Mouse (Mus musculus): ENCODE data around the gene Zfp933.
"Not testable (repeated sequence)": the region's sequence is repeated elsewhere in the genome, so short reads cannot be mapped to it uniquely, and the experiment has no call there.

Gene Zfp933

DNA sequence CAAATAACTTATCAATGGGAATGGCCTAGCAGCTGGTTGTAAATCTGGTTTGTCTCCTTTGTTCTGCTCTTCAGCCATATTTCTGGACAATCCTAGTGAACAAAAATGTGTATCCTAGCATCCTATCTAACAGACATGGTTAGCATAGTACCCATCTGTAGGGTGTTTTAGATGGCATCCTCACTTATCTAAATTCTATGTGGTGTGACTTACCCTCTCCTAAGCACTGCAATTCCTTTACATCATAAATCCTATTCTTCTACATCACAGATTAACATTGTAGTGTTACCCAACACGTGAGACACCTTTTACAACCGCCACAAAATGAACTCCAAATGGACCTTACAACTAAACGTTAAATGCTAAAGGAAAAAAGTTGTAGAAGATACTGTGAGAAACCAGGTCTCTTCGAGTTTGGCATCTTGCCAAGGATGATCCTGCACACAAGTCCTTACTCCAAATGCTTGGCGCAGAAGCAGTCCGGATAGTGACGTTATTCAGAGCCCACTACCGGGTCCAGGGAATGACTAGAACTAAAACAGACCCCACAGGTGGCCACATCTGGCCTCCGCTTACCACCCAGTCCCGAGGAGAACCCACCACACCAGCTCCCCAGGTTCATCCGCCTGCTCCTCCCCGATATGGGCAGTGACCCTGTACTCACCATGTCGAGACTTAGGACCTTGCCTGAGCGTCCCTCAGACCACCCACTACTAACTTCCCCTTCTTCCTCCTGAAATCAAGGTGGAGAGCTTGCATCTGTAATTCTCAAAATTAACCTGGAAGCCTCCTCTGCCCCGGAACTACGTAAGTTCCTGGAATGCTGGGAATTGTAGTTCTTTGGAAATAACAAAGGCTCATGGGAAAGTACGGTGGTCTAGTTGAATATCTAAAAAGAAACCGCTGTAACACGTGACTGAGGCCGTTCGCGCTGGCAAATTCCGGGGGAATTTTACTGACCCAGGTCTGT is at the start of gene Zfp933:
Gene Zfp933, minus strand, starts transcription at position 753 of the 970 bp plus-strand sequence.
- peak; percentile 98 for DNase-seq

DNA sequence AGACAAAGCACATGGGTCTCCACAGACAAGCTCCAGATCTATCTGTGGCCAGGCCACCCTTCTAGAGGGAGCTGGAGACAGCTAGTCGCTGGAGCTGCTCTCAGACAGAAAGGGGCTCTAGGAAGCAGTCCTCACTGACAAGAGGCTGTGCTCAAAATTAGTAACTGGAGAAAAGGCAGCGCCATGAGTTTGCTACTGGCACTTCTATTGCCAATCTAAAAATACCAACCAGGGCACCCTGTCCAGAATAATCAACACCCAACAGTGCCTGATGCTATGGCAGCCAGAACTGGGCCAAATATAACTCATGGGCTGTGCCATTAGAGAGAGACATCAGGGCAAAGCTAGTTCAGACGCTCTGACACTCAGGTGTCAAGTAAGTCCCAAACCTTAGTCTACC is 49.2 kb upstream of the Zfp933 start:
- DNase-seq, result peak; percentile 97

- peak; percentile 95 for DNase-seq
Measured at GRCm38 (mm10) chr4:147896411-147896810, 48.2 kb upstream of the Zfp933 start.

DNA sequence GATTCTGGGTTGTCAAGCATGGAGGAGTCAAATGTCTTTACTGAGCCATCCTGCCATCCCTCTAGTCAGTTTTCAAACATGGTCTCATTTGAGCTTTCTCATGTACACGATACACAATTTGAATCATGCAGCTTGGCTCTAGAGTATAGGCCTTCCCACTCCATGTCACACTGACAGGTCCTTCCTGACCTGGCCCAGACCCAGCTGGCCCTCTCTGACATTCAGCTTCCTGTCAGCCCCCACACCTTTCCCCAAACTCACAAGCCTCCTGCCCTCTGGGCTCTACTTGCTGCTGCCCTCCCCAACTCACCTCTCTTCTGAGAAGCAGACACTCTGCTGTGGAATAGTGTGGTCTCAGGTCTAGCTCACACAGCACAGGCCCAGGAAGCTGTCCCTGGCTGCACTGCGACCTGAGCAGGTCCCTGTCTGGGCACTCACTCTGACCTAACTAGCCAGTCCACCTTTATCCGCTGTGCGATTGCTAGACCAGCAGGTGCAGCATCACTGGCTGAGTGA is 47.7 kb upstream of the Zfp933 start:
- DNase-seq, result peak; percentile 91

DNA sequence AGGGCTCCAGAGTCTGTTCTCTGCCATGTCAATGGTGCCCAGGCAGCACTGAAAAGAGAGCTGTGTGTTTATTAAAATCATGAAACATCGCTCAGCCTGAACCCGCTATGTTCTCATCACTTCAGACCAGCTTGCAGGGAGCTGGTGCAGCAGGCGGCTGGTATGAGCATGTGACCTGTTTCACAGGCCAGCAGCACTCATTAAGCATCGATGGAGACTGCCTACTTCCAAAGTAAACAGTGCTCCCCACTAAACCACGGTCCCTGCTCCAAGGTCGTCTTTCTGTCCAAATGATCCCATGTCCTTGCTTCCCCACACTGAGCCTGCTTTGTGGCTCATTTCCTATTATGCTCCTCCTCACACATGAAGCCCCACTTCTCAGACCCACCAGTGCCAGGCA is 42.2 kb upstream of the Zfp933 start:
- DNase-seq, result peak; percentile 96

DNA sequence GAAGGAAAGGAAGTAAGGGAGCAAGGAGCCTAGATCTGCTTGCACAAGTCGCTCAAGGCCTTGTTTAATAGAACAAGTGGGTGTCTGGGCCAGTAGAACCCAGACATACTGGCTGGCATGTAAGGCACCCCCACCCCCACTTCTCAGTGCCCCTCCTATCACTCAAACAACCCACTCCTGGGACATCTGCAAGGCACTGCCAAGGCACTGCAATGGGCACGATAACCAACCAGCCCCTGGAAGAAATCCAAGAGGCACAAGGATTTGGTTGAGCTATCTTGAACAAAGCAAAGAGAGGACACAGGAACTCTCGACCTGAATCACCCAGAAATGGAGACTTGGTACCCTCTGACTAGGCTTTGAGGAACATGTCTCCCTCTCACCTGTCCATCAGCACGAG is 40.1 kb upstream of the Zfp933 start:
- DNase-seq, result peak; percentile 92

DNA sequence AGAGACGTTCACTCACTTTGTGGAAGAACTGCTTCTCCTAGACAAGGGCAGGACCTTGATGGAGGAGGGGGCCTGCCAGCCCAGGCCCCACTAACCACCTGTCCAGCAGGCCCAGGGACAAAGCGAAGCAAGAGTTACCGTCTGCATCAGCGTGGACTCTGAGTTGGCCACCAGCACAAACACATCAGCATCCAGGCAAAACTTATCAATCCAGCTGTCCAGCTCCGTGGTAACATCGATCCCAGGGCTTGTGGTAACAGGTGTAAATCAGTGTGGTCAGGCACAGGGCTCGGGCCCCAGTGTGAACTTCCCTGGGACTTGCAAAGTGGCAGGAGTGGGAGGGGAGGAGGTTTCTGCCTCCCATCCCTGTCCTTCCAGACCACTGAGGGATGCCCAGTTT is 39.1 kb upstream of the Zfp933 start:
- DNase-seq, result peak; percentile 89

- DNase-seq, result peak; percentile 85
Measured at GRCm38 (mm10) chr4:147886158-147886557, 38.0 kb upstream of the Zfp933 start.

GRCm38 (mm10) chr4:147884138-147884537 is 36.0 kb upstream of the Zfp933 start:
- DNase-seq, result peak; percentile 91

DNA sequence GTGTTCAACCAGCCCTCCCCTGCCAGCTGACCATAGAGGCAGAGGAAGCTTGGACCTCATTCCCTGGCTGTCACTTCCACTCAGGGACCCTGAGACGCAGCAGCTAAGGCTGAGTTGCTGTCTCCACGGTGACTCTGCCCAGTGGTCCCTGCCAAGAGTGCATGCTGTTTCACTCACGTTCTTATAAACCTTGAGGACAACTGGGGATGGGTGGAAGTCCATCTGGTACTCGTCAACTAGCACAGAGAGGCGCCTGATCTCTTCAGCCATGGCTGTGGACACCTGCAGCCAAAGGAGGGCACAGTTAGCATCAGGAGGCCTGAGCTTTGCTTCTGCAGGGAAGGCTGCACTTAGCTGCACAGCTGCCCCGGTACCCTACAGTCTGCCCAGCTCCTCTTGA is 34.9 kb upstream of the Zfp933 start:
- peak; percentile 94 for DNase-seq

- DNase-seq, result peak; percentile 86
Measured at GRCm38 (mm10) chr4:147881792-147882191, 33.6 kb upstream of the Zfp933 start.

DNA sequence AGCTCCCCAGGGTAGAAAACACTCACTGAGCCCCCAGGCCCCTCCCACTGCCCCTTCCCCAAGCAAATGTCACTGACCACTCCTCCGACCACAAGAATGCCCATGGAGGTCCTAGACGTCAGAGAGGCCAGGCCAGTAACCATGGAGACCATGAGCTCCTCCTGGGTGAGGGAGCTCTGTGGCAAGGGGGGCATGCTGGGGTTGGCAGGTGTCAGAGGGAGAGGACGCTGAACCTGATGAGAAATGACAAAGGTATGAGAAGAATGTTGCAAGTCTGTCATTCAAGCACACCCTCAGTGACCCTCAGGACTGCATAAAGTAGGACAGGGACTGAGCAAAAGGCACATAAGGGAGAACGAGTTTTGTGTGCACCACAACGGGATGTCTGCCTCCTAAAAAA is 31.7 kb upstream of the Zfp933 start:
- peak; percentile 90 for DNase-seq

GRCm38 (mm10) chr4:147879456-147879855 is 31.3 kb upstream of the Zfp933 start:
- peak; percentile 86 for DNase-seq

DNA sequence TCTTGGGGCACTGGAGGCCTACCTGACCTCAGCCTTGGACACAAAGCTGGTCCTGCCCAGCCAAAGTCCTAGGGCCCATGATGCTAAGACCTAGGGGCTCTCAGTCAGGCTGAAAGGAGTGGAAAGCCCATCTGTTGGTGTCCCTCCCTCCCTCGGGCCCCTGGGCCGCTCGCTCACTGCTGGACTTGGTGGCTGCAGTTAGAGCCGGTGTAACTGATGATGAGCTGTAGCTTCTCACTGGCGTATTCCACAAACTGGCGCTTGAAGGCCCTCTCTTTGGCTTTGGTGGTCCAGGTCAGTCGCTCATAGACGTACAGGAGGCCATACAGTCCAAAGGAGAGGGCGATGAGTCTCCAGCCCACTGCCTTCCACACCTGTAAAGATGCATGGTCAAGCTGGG is 30.4 kb upstream of the Zfp933 start:
- DNase-seq, result peak; percentile 88

DNA sequence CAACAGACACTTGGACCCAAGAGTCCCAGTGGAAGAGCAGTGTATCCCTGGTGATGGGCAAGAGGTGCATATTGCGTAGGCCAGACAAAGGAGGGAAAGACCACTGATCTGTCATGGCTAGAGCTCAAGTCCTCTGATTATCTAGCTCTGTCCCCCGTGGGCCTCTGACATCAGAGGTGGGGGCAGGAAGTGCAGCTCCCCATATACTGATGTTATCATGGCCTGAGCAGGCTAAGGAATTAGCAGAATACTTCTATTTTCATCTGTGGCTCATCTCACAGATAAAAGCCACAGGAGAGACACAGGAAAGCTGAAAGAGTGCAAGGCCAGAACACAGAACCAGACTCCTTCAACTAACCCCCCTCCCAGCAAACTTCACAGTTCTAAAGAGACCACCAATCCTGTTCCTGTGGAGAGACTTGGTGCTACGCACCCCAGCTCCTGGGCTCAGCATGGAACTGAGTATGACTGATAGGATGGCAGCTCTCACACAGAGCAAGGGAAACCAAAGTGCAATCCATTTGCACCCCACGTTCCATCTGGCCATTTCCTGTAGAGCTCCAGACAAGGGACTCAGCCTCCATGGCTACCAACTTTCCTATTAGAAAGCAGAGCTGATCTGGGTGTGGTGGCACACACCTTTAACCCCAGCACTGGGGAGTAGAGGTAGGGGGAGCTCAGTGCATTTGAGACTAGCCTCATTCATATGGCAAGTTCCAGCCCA is 27.8 kb upstream of the Zfp933 start:
- DNase-seq, result peak; percentile 88

DNA sequence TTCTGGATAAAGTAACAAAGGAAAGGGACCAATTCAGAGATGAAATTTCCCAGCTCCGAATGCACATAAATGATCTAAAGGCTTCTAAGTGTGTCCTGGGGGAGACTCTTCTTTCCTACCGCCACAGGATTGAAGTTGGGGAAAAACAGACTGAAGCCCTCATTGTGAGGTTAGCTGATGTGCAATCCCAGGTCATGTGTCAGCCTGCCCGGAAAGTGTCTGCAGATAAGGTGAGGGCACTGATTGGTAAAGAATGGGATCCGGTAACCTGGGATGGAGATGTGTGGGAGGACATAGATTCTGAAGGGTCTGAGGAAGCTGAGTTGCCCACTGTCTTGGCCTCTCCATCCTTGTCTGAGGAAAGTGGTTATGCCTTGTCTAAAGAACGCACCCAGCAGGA is 21.1 kb upstream of the Zfp933 start:
- peak; percentile 90 for DNase-seq

GRCm38 (mm10) chr4:147868450-147869031 is 20.4 kb upstream of the Zfp933 start, which contains the start of the genes Miip and Fv1:
Gene Miip, minus strand, starts transcription at chr4:147868816.
Gene Fv1, plus strand, starts transcription at chr4:147868979.
- DNase-seq, result peak; percentile 100

DNA sequence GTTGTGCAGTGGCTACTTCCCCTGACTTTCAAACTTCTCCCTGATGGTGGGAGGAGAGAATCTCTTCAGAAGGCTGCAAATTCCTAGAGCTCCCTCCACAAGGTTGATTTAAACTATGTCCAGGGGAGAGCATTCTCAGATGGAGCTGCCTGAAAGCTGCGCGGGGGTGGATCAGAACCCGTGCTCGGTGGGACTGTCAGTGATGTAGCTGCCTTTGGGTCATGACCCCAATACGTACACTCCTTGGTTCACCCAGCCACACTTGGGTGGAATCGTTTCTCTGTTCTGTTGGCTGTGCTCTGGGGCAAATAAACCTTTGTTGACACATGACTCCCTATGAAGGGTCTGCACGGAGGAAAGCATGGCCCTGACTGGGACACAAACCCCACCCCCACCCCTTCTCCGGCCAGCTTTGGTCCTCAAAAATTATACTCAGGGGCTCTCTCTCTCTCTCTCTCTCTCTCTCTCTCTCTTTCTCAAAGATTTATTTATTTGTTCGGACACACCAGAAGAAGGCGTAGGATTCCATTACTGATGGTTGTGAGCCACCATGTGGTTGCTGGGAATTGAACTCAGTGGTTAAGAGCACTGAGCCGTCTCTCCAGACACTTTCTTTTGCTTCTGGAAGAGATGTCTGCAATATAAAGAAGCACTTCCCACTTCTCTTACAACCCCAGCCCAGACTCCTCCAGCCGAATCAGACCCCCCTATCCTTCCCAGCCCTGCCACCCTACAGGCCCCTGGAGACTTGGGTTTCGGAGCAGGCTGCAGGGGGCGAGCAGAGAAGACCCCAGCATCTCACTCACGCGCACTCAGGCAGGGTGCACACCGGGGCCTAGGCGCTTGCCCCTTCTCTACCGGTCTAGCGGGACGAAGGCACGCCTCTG is 19.6 kb upstream of the Zfp933 start:
- DNase-seq, result peak; percentile 86

- not testable (repeated sequence) for DNase-seq
Measured at GRCm38 (mm10) chr4:147866793-147867192, 18.6 kb upstream of the Zfp933 start.

DNA sequence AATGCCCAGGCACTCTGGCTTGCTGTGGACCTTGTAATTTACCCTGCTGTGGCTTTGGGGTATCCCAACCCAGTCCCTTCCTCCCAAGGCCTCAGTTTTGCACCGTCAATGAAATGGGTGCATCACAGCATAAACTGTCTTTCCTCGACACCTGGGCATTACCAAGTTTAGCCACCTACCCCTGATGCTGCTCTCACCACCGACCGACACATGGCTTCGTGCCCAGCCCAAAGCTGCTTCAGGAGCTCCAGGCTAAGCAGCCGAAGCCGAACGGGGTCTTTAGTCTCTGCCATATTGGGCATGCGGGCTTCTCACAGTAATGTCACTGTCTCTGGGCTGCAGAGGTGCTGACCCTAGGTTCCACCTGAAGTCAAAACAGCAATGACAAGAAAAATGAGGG is 17.9 kb upstream of the Zfp933 start:
- peak; percentile 83 for DNase-seq

- DNase-seq, result peak; percentile 91
Measured at GRCm38 (mm10) chr4:147865651-147866050, 17.5 kb upstream of the Zfp933 start.

GRCm38 (mm10) chr4:147862051-147862450 is 13.9 kb upstream of the Zfp933 start:
- DNase-seq, result peak; percentile 90
